Mouse (Mus musculus) cortical plate, adult 2 months (tissue): ENCODE results near the gene H2-M10.2. TPM values are rescaled to one million over a fixed set of nuclear protein-coding genes. Genes with fewer than 3 reads are reported as not detected.
"Not testable (repeated sequence)": the region's sequence is repeated elsewhere in the genome, so short reads cannot be mapped to it uniquely, and the experiment has no call there.

Experiments used
- H3K27ac ChIP-seq: fragments of 200-500 bp; 2 replicates; pipeline ENCODE4 v1.5.1; 2012; ENCODE audit warnings: low read length, control low read depth, inconsistent platforms; ENCODE audit not compliant: insufficient read depth
- H3K4me1 ChIP-seq: fragments of 200-500 bp; 2 replicates; pipeline ENCODE4 v1.6.1; 2011; ENCODE audit warnings: low read length; ENCODE audit not compliant: control insufficient read depth, insufficient read depth
- H3K4me3 ChIP-seq: fragments of 200-500 bp; 2 replicates; pipeline ENCODE4 v1.5.1; 2011; ENCODE audit warnings: mild to moderate bottlenecking, low read length, control low read depth; ENCODE audit not compliant: insufficient read depth
- CTCF ChIP-seq: fragments of 200-500 bp; IDR thresholded peaks from 2 replicates; pipeline ENCODE4 v1.5.1; 2011; ENCODE audit warnings: mild to moderate bottlenecking, control low read depth, low read length; ENCODE audit not compliant: insufficient read depth; ENCODE audit errors: extremely low read depth
- POLR2A ChIP-seq: fragments of 200-500 bp; IDR thresholded peaks from 2 replicates; pipeline ENCODE4 v1.6.1; 2011; ENCODE audit warnings: mild to moderate bottlenecking, low read length, control low read depth; ENCODE audit not compliant: insufficient read depth; ENCODE audit errors: extremely low read depth
- polyA plus RNA-seq: library from polyadenylated mRNA; depleted of rRNA; stranded (reverse); fragments of >200 nt; gene quantifications from 2 replicates; pipeline ENCODE4 v1.2.3, GENCODE M21; 2012; rRNA removed

Gene H2-M10.2
- polyA plus RNA-seq, result not detected in 2 replicates

DNA sequence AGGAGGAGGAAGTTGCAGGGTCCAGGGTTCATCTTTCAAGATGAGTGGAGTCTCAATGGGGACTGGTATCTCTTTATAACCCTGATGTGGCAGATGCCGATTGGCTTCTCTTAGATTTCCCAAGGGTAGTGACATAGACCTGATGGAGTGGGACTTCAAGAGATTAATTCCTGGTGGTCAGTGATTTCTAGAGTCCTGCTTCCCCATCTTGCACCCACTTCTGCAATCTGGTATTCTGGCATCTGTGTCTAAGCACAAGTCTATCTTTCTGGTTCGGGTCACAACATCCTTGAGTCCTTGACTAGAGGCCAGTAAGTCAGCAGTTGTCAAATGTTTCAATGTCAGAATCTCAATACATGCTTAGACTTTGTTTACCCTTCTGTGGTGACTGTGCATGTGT, at the start of gene H2-M10.2:
Gene H2-M10.2, minus strand, starts transcription at position 101 of the 400 bp plus-strand sequence.
- H3K4me1 ChIP-seq, result no peaks in the 10 kb centered on the region
- no peak within 1 kb of the TSS for H3K27ac ChIP-seq
- TF ChIP-seq POLR2A, result no peak
- no peak for TF ChIP-seq CTCF
- H3K4me3 ChIP-seq, result no peak within 1 kb of the TSS

DNA sequence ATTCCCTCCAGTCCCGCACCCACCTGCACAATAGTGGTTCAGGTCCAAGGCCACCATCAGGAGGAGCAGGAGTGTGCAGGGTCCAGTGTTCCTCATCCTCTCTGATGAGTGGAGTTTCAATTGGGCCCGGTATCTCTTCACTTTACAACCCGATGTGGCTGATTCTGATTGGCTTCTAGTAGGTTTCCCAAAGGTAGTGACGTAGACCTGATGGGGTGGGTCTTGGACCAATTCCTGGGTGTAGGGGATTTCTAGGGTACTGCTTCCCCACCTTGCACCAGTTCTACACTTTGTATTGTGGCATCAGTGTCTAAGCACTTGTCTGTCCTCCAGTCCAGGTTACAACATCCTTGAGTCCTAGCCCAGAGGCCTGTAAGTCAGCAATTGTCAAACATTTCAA, 39.8 kb upstream of the H2-M10.2 start, which contains the start of gene H2-M10.1:
Gene H2-M10.1, minus strand, starts transcription at position 101 of the 400 bp plus-strand sequence.
- TF ChIP-seq CTCF (no peak), POLR2A (no peak)
- Histone ChIP-seq H3K4me3 (no peak within 1 kb of the TSS), H3K4me1 (no peaks in the 10 kb centered on the region), H3K27ac (no peak within 1 kb of the TSS)

DNA sequence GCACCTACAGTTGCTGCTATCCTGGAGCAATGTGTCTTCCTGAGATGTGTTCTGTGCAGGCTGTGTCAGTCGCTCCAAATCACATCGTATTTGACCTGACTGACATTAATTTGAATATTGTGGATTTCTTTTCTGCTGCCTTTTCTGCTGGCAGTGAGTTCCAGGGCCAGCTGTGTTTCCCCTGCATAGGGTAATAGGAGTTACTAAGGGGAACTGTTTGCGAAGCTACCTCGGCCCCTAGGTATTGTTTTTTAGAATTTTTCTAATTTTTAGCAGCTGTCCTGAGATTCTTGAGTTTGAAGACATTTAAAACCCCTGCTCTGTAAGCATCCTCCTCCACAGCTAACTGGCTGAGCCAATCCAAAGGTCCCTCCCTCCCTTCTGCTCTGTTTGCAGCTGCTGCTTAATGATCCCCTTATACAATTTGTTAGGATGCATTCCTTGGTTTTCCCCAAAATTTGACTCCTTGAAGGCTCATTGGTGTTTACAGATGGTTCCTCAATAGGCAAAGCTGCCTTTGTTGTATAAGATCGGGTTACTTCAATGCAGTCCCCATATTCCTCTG, 29.5 kb upstream of the H2-M10.2 start:
- no peak for TF ChIP-seq POLR2A
- no peak for TF ChIP-seq CTCF
- H3K4me1 ChIP-seq, result peaks cover 2% of the 10 kb centered on the region; the same call in 1 of the 2 replicates

DNA sequence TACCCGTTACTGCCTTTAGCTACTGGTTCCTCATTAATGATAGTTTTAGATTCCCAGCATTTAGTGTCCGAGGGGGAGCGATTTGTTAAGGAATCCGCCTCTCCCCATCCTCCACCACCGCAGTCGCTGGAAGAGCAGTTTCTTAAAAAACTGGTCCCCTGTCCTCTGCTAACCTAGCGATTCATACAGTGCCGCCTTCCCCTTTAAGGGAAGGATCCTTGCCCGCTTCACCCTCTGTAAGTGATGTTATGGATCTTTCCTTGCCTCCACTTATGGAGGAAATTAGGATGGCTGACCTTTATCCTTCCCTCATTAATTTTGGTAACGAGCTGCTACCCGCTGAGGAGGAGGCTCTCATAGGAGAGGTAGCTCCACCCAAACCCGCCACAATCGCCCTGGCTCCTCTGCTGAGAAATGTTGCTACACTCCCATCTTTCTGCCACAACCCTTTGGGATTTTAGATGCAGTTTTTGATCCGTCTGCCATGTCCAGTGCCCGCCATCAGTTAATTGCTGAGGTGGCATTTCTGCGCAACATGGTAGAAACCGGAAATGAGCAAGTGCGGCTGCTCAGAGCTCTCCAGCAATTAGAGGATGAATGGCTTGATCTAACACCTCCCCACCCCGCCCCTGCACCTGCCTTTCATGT, 28.9 kb upstream of the H2-M10.2 start:
- Histone ChIP-seq H3K27ac (peak overlapping the region; percentile 72), H3K4me1 (peaks cover 2% of the 10 kb centered on the region; the same call in 1 of the 2 replicates), H3K4me3 (peak overlapping the region; percentile 66)
- TF ChIP-seq POLR2A, result peak; percentile 40; the same call in 1 of the 2 replicates
- TF ChIP-seq CTCF, result no peak

More for the DNA sequence above, 29.5 kb upstream of the H2-M10.2 start:
- Histone ChIP-seq H3K27ac (no peak overlapping the region), H3K4me3 (peak overlapping the region; percentile 66)

DNA sequence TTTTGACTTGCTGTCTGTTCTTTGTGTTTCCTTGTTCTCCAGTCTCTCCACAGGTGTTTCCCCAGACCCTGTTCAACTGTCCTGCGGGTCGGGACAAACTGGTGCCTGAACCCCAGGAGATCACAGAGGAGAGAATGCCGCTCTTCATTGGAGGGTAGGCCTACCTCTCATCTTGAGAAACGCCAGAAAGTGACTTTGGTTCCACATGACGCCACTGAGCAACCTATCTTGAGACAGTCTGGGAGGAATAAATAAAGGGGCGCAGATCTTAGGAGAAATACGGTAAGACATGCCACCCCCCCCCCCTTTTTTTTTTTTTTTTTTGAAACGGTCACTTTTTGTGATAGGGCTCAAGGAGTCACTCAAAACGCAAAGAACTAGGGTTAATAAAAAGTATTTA, 28.2 kb upstream of the H2-M10.2 start:
- TF ChIP-seq CTCF (no peak), POLR2A (no peak)
- H3K27ac ChIP-seq, result no peak overlapping the region

DNA sequence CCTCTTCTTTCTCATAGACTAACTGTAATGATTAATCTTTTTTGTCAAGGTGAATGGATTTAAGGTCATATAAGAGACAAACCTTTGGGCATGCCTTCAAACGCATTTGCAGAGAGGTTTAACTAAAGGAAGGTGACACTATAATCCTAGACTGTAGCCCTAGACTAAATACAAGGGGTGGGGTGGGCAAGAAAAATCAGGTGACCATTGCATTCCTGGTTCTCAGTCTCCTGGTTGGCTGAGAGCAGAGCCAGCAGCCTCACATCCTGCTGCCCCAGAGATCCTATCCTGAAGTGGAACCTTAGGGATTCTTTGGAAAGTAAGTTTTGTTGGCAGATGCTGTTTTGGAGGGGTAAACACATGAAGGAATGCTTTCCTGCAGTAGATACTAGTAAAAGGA, 23.0 kb upstream of the H2-M10.2 start:
- no peaks in the 10 kb centered on the region for H3K4me1 ChIP-seq
- TF ChIP-seq POLR2A (no peak), CTCF (no peak)
- no peak overlapping the region for H3K27ac ChIP-seq
- H3K4me3 ChIP-seq, result no peak overlapping the region

More for the DNA sequence above, 28.2 kb upstream of the H2-M10.2 start:
- Histone ChIP-seq H3K4me1 (peaks cover 2% of the 10 kb centered on the region; the same call in 1 of the 2 replicates), H3K4me3 (peak overlapping the region; percentile 66; the same call in 1 of the 2 replicates)

DNA sequence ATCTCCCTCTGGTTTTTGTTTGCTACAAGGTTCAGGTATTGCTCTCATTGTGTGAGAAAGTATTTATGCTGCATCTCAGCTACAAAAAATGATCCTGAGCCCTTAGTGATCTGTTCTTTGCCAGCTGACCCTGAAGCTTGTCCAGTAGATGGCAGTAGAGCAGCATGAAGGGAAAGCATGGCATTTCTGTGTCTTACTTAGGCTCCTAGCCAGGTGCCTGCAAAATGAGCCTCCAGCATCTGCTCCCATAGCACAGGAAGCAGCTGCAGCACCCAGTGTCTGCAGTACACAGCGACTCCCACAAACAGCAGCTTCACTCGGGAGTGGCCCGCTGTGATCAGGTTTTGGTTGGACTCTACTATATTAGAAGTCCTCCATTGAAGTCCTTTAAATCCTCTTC, 22.6 kb upstream of the H2-M10.2 start:
- not testable (repeated sequence) for H3K4me1 ChIP-seq, H3K4me3 ChIP-seq, H3K27ac ChIP-seq
- TF ChIP-seq CTCF, result peak; percentile 66

DNA sequence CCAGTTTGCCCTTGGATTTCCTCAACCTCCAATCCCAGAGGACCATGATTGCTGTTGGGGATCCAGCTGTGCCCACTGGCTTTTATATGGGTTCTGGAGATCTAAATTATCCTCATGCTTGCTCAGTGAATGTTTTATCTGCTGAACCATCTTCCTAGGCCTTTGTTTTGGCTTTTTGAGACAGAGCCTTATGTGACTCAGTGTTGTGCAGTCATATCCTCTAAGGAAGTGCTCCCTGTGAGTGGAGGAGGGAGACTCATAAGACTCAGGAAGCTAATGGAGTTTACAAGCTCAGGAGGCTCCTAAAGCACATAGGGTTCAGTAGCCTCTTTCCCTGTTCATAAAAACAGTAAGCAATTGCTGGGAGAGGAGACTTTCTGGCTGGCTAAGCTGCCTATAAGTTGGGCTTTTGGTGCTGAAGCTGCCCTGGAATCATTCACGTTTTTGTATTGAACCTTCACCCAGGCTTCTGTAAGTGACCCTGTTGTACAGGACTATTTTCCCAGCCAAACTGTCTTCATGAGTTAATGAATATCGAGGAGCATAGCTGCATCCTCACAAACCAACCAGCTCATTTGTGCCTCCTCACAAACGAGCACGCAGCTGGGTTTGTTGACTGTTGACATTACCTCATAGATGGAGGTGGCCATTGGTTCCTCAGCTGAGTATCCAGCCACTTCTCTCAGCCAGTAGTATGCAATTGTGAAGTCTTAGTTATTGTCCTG, 4.6 kb downstream of the H2-M10.2 start:
- TF ChIP-seq POLR2A (no peak), CTCF (no peak)
- Histone ChIP-seq H3K4me3 (no peak overlapping the region), H3K27ac (no peak overlapping the region), H3K4me1 (no peaks in the 10 kb centered on the region)

DNA sequence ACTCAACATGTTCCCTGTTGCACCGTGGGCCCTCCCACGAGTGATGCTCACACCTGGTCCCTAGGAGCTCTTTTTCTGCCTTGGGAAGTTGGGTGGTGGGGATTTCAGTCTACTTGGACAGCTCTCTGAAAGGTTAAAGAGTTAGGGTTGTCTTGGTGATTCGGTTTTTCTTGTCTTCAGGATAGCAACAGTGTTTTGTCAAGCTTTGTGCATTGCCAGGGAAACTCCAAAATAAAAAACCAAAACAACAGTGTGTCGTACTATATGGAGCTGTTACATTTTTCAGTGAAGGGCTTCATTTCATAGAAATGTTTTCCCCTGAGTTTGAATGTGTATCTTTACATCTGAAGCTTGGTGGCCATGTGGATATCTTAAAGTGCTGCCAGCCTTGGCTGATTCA, 11.5 kb downstream of the H2-M10.2 start:
- no peak overlapping the region for H3K27ac ChIP-seq
- peaks cover 8% of the 10 kb centered on the region for H3K4me1 ChIP-seq
- no peak for TF ChIP-seq CTCF
- no peak for TF ChIP-seq POLR2A
- no peak overlapping the region for H3K4me3 ChIP-seq

DNA sequence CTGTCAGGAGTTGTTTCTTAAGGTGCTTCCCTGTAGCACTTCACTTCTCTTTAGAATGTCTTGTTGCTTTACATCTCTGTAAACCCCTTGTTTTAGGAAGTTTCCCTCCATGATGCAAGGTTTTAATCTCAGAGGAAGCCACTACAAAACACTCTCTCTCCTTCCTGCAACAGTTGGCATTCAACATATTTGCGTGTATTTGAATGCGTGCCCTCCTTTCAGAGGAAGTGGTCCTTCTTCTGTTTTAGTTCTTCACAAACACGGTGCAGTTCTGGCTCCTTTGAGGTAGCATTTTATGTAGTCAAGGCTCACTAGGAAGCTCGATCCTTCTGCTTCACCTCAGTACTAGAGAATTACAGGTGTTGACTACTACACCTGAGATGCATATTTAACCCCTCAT, 12.5 kb downstream of the H2-M10.2 start:
- Histone ChIP-seq H3K4me3 (peak overlapping the region; percentile 86; the same call in 1 of the 2 replicates), H3K4me1 (peaks cover 8% of the 10 kb centered on the region), H3K27ac (no peak overlapping the region)
- TF ChIP-seq CTCF (no peak), POLR2A (no peak)
